Mouse (Mus musculus) kidney, postnatal 10 days (tissue): ENCODE measurements around the gene Hmga1b.

ENCODE experiments used
- DNase-seq: peaks from one replicate; pipeline ENCODE4 v3.0.0; 2021; ENCODE audit warnings: mixed read lengths

Hmga1b gene

GRCm38 (mm10) chr11:120784064-120784791, 21.6 kb downstream of the Hmga1b start, which contains the start of the genes Rfng and Gps1:
Gene Rfng, minus strand, starts transcription at chr11:120784207.
Gene Gps1, plus strand, starts transcription at chr11:120784272.
- peak; percentile 90 for DNase-seq

- DNase-seq, result no peak
Measured at GRCm38 (mm10) chr11:120785145-120785544, 22.6 kb downstream of the Hmga1b start.

GRCm38 (mm10) chr11:120788460-120788859, 25.9 kb downstream of the Hmga1b start:
- DNase-seq, result peak; percentile 31

- no peak for DNase-seq
Measured at GRCm38 (mm10) chr11:120789355-120789754, 26.8 kb downstream of the Hmga1b start.

- no peak for DNase-seq
Measured at GRCm38 (mm10) chr11:120789810-120790209, 27.2 kb downstream of the Hmga1b start.

GRCm38 (mm10) chr11:120792652-120793051, 30.1 kb downstream of the Hmga1b start:
- DNase-seq, result no peak

- peak; percentile 98 for DNase-seq
Measured at GRCm38 (mm10) chr11:120795756-120796613, 33.4 kb downstream of the Hmga1b start, which contains the start of gene Dus1l. Gene Dus1l, minus strand, starts transcription at chr11:120796403.

- DNase-seq, result no peak
Measured at GRCm38 (mm10) chr11:120796614-120796946, 34.0 kb downstream of the Hmga1b start.

- DNase-seq, result no peak
Measured at GRCm38 (mm10) chr11:120798244-120798643, 35.6 kb downstream of the Hmga1b start.

- DNase-seq, result no peak
Measured at GRCm38 (mm10) chr11:120799316-120799890, 36.8 kb downstream of the Hmga1b start.

- peak; percentile 95 for DNase-seq
Measured at GRCm38 (mm10) chr11:120800061-120800904, 37.7 kb downstream of the Hmga1b start.

- DNase-seq, result no peak
Measured at GRCm38 (mm10) chr11:120804274-120804673, 41.7 kb downstream of the Hmga1b start.

GRCm38 (mm10) chr11:120804769-120805168, 42.2 kb downstream of the Hmga1b start:
- no peak for DNase-seq

- DNase-seq, result no peak
Measured at GRCm38 (mm10) chr11:120805375-120806298, 43.0 kb downstream of the Hmga1b start.

GRCm38 (mm10) chr11:120808010-120808409, 45.4 kb downstream of the Hmga1b start:
- no peak for DNase-seq

GRCm38 (mm10) chr11:120812068-120812467, 49.5 kb downstream of the Hmga1b start:
- DNase-seq, result no peak
